Mouse (Mus musculus): Measurements from ENCODE around the gene Dmrtb1.

The Dmrtb1 gene

DNA sequence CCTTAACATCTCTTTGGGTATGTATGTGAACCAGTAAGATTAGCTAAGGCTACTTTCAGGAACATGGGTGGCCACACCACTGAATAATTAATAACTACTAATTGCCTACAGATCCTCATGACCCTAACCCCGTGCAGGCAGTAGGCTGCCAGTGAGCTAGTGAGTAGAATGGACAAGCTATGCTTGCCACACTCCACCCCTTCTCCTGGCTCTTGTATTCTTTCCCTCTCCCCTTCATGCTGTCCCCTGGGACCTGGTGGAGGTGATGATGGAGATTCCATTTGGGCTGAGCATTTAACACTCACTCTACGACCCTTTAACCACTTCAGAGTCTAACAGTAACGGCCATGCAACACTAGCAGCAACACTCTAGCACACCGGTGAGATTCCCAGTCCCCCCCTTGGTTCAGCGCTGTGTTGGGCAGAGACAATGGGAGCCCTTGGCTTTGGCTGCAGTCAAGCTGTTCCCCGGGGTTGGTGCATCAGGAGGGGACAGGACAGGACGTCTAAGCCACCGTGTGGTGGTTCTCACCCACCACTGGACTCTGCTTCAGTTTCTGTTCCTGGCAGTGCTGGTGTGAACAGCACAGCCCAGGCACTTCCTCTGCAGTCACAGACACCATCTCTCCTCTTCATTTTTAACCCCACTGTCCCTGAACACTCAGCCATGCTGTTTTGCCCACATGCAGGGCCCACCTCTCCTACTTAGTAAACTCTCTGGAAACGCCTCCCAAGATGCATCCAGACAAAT lies 2.8 kb downstream of the Dmrtb1 start:
- no peak for DNase-seq (ENCODE audit: low spot score in 2 of 2)

DNA sequence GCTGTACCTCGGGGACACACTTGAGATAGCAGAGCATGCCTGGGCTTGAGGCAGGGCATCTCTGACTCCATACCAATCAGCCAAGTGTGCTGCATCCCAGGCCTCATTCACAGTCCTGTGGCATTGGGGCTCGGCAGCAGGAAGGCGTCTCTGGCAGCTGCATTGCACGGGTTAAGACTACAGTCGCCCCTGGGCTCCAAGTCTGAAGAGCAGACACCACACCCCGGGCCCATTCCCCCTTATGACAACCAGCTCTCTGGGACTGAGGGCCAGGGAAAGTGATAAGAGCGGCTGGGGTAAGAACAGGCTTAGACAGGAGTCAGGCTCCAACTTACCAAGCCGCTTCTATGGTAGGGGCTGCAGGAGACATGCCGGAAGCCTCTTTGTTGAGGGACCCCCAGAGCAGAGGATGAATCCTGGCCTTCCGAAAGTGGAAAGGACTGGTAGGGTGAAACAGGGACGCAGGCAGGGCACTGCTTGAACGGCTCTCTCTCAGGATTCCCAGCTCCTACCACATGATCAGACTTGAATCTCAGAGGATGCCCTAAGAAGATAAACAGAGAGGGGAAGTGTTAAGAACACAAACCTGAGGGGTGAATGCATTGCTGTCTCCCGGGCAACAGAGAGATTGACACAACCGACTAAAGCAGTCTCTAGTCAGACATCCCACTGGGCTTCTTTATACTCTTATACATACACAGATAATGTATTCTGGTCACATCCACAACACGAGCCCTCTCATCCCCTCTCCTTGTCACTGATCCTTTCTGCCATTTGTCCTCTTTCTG lies 3.5 kb downstream of the Dmrtb1 start:
- no peak for DNase-seq (ENCODE audit: low spot score in 2 of 2)

DNA sequence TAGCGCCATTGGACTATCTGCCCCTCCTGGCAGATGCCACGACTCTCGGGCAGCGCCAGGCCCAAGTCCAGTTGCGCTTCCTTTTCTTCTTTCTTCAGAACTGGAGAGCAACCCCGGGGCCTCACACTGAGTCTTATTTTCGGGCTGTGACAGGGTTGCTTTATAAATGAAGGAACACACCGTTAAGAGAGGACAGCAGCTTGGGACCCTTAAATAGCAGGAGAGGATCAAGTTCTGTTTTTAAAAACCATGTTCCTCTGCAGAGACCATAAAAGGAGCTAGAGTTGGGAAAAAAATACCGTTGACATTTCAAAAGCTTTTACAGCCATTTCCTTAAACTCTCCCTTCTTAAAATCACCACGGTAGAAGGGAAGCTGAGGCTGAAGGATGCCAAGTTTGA lies 8.4 kb downstream of the Dmrtb1 start:
- no peak for DNase-seq (ENCODE audit: low spot score in 2 of 2)

DNA sequence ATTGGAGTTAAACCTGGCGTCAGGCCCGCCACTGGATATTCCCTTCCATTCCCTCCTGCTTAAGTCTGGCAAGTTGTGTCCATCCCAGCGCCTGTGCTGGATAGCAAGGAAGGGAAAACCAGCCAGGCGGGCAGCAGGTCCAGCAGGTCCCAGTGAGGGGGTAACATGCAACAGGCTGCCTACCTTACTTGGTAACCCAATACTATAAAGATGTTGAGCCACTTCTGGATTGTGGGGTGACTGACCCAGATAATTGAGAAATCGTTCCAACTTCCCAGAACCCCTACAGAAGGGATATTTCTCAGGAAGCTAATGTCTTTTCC lies 9.7 kb downstream of the Dmrtb1 start:
- no peak for DNase-seq (ENCODE audit: low spot score in 2 of 2)

DNA sequence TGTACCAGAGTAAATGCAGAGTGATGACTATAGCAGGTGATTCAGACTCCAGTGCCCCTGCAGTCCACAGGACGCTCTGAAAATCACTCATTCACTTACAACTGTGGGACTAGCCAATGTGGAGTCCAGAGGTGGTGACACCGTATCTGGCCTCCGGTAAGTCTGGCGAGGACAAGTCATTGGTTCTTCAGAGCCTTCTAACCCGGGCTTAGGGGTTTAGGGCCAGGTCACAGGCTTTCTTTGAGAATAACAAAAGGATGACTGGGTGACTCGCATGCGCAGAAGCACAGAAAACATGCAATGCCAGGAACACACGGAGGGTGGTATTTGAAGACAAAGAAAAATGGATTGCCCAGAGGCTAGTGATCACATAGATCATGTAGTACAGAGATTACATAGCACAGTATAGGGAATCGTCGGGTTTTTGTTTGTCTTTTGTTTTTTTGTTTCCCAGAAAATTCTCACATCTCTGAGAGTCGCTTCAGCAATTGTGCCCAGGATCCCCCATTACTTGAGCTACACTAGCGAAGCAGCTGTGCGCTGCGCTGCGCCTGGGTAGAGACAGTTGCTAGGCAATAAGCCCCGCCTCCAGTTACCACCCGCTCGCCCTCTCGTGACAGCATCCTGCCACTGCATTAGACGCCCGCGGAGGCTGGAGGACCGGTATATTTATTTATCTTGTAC lies 10.2 kb downstream of the Dmrtb1 start:
- DNase-seq (ENCODE audit: low spot score in 2 of 2): peak; percentile 78 to 87

DNA sequence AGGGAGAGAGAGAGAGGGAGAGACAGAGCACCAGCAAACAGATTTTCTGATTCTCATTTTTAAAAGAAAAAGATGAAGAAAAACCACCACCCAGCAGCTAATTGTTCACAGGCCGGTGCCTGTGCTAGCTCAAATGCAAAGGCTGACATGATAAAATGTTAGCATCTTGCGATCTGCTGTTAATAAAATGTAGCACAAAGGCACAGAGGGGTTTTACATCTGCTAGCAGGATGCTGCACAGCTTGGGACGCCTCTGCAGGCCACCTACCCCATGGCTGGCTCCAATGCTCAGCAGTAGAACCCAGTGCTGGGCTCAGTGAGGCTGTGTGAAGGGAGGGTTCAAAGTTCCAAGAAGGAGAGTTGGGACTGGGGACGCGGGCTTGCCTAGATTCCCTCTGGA lies 13.3 kb downstream of the Dmrtb1 start:
- DNase-seq (ENCODE audit: low spot score in 2 of 2): no peak

DNA sequence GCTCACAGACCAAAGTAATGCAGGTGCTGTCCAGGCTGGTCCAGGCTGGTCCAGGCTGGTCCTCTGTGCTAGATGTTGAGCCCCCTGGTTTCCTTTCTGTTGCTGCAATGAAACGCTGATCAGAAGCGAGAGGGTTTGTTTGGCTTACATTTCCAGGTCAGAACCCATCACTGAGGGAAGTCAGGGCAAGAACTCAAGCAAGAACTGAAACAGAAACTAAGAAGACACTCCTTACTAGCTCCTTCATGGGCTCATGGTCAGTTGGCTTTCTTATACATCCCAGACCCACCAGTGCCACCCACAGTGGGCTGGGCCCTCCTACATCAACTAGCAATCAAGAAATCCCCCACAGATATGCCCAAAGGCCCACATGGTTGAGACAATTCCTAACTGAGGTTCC lies 15.5 kb downstream of the Dmrtb1 start:
- DNase-seq (ENCODE audit: low spot score in 2 of 2): no peak

DNA sequence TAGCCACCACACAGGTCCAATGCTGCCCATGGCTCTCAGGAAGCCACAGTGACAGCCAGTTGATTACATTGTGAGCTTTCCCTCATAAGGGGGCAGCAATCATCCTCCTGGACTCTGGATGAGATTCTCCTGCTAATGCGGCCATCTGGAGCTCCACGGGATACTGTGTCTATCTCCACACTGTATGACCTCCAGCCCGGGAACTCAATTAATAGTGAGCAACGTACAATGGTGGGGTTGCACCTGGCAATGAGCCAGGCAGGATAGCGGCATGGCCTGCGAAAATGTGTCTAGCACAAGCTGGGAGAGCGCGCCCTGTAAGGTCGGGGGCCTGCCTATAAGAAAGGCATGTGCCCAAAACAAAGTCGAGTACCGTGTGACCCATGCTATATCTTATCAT lies 23.4 kb downstream of the Dmrtb1 start:
- DNase-seq (ENCODE audit: low spot score in 2 of 2): no peak

DNA sequence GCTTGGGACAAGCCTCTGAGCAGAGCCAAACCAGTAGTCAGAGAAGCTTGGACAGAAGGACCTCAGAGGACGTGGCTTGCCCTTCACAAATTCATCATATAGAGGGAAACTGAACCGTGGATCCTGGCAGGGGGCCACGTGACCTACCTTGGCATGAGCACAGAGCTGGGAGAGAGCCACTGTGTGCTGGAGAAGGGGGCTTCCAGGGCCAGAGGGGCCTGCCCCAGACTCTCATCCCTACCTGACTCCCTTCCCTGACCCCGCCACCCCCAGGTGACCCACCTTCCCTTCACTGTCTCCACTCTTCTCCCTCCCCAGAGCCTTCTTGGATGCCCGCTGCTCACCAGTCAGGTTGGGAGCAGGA lies 30.8 kb downstream of the Dmrtb1 start:
- no peak for DNase-seq (ENCODE audit: low spot score in 2 of 2)

DNA sequence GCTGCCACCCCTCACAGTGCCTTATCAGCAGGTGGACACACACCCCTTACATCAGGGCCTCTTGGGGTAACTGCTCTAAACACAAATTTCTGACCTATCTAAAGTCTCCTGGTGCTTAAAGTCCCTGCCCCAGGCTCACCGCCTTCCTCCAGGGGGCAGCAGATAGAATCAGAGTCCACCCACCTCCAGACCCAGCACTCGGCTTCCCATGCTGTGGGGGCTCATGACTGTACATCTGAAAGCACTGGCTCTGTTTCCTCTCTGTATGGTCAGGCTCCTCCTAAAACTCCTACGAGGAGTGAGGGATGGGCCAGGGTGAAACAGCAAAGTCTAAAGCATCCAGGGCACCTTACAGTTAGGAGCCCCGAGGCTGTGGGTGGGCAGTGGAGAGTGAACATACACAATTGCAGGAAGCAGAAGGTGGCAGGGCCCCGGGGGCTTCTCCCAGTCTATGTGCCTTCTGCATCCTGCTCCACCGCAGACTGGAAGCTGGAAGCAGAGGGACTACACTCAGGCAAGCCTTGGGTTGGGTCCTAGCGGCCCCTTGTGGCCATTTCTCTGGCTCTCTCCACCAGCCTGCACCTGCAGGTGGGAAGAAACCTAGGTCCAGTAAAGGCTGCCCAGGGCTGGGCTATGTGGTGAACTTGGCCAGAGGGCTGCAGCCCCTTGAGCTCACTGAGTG lies 31.3 kb downstream of the Dmrtb1 start:
- DNase-seq (ENCODE audit: low spot score in 2 of 2): peak; percentile 53 to 81

DNA sequence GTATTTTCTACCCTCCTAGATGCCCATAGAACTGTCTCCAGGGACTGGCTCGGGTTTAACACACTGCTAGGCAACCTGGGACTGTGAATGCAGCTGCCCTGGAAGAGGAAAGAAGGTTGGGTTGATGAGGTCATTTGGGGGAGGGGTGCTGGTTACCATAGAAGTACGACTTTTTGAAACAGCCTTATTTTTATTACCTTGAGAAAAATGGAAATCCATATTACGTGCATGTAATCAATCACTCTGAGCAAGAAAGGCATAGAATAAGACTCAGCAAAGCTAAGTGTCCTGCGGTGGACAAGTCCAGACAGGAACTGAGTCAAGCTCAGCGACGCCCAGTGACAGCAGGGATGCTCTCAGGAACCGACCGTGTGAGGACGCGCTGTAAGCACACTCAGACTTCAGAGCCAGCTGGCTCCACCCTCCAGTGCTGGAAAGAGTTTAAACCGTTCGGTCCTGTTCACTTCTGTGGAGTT lies 33.0 kb downstream of the Dmrtb1 start:
- DNase-seq (ENCODE audit: low spot score in 2 of 2): no peak

DNA sequence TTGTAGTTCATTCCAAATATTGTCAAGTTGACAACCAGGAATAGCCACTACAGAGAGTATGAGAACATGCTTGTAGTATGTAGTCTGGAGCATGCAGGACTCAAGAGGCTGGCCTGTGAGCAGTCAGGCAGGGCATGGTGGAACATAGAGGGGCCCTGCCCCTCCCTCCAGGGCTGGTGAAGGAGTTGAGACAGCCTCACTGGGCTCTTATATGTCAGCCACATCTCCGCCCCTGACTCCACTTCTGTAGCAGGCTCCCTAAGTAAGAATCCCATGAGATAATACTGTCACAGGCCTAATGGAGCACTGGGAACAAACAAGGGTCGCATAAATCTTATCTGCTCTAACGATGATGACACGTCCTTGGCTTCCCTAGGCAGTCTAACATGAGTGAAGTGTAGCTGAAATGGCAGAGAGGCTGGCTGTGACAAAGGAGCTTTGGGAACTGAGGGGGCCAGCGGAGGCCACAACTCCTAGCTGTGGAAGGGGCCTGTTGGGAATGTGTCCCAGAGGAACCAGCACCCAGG lies 35.0 kb downstream of the Dmrtb1 start:
- DNase-seq (ENCODE audit: low spot score in 2 of 2): no peak

DNA sequence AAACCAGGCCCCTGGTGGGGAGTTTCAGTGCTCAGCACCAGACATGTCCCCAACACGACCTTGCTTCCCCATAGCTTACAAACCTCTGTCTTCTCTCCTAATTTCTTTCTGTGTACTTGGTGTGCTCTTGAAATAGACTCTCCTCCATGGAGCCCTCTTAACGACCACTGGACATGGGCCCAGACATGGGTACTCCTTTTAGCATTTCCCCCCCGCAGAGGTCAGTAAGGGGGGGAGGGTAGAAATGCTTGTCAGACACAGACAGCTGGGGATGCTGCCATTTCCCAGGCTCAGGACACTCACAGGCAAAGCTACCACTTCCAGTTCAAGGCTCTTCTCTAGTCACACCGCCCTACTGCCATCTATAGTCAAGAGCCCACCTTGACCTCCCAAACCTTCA lies 42.4 kb downstream of the Dmrtb1 start:
- DNase-seq (ENCODE audit: low spot score in 2 of 2): no peak

DNA sequence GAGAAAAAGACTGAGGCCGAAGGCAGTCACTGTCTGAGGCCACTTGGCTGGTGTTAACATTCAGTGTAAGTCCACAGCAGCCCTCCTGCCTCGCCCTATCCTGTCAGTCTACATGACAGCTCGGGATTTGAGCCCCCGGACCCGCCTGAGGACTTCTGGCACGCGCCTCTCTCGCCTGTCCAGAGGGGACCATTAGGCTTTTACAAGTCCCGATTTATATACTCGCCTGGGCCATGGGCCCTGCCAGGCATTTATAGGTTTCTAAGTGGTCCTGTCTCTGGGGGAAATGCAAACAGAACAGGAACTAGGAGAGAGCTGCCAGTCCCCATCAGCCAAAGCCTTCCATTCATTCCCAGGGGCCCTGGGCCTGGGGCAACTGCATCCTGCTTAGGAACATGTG lies 45.7 kb downstream of the Dmrtb1 start:
- DNase-seq (ENCODE audit: low spot score in 2 of 2): no peak

DNA sequence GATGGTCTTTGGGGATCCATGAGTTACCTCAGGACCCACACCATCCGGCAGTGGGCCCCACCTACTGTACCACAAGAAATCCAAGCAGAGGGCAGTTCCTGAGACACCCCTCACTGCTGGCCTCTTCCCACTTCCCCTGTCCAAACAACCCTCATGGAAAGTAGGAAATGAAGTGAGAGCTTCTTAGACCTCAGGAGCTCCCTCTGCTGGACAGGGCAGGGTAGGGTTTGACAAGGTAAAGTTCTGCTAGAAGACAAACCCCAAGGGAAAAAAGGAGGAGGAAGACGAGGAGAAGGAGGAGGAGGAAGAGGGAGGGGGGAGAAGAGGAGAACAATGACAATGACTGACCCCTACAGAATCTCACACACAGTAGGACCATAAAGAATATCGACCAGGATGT lies 46.4 kb downstream of the Dmrtb1 start:
- DNase-seq (ENCODE audit: low spot score in 2 of 2): no peak

DNA sequence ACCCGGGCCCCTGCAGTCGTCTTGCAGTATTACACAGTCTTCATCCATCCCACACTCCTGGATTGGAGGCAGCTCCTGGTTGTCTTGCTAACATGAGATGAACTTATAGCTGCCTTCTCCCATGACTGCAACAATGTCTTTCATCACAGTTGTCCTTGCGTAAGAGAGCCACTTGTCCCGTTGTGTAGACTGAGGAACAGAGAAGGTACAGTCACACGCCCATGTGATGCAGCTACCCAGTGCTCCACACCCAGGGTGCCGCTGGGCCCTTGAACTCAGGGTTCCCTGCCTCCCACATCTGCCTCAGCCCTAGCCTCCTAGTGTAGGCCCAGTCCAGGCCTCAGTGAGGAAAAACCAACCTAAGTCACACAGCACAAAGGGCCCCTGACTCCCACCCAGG lies 47.9 kb downstream of the Dmrtb1 start:
- DNase-seq (ENCODE audit: low spot score in 2 of 2): no peak

DNA sequence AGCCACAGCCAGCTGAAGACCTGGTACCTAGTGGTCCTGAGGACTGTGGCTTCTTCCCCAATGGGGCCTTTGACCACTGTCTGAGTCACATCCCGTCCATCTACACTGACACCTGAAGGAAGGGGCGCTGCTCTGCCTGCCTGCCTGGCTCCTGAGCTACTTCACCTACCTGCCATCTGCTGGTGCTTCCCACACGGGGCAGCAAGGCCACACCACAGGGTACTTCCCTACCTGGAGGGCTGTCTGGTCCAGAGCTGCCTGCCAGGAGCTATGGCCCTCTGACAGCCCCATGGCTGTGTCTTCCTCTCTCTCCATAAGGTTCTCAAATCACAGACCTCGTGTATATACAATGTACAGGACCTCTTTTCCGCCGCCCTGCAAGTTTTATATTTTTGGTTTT lies 49.4 kb downstream of the Dmrtb1 start:
- DNase-seq (ENCODE audit: low spot score in 2 of 2): no peak

DNA sequence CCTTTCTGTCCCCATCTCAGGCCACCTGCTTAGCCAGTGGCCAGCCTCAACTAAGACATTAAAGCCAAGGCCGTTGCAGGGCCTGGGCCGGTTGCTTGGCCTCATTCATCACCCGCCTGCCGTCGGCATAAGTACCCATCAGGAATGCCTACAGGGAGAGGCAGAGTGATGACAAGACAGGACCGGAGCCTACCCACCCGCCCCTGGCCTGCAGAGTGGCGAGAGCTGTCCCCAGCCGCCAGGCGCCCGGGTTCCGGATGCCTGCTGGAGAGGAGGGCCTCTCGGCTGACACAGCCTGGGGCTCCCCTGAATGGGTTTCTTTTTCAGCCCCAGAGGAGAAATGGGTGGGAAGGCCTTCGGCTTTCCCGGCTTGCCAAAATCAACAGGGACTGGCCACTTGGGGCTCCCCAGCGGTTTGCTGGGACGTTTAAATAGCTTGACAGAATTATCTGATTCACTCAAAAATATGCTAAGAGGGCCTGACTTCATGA lies 55.1 kb downstream of the Dmrtb1 start:
- no peak for DNase-seq (ENCODE audit: low spot score in 2 of 2)

DNA sequence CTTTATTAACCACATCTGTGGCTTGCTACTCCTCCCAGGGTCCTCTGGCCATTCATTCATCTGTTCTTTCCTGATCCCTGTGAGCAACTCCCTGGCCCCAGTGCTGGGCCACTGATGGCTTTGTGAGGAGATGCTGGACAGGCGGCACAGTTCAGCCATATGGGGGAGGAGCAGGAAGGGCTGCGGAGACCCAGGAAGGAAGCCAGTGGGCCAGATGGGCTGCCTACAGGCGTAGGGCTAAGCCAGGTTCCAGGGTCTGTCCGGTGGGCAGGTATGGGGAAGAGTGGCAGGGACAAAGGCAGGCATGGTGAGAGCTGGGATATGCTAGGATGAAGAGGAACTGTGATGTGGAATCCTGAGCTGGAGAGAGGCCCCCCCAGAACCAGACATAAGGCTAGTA lies 55.8 kb downstream of the Dmrtb1 start:
- no peak for DNase-seq (ENCODE audit: low spot score in 2 of 2)

Measured in frontal cortex, postnatal 10 days (tissue).